Mouse (Mus musculus): Measurements from ENCODE around the gene Sec14l5. TPM values are rescaled to one million over a fixed set of nuclear protein-coding genes. Genes with fewer than 3 reads are reported as not detected.

The Sec14l5 gene
- polyA plus RNA-seq (2014; fragmentation: Illumina TruSeq; extraction: RNeasy Lipid Tissue Mini Kit (QIAGEN cat#74804); ENCODE audit: low read depth, low replicate concordance), result not detected

GRCm38 (mm10) chr16:5147037-5147385 is at the start of gene Sec14l5:
Sec14l5 (plus strand) TSS chr16:5147109.

GRCm38 (mm10) chr16:5132401-5132801 is 14.5 kb upstream of the Sec14l5 start, which contains the start of gene Ppl:
Ppl (minus strand) TSS chr16:5132421.

GRCm38 (mm10) chr16:5203668-5204433 is 56.9 kb downstream of the Sec14l5 start, which contains the start of gene Nagpa:
Nagpa (minus strand) TSS chr16:5204012.

GRCm38 (mm10) chr16:5222140-5222539 is 75.2 kb downstream of the Sec14l5 start, which contains the start of gene AU021092:
AU021092 (minus strand) TSS chr16:5222299.

GRCm38 (mm10) chr16:5233418-5234313 is 86.8 kb downstream of the Sec14l5 start, which contains the start of gene Alg1:
Alg1 (plus strand) TSS chr16:5233621.

Other genes starting within 250 kb of the Sec14l5 start
- gene Nudt16l1, start 208.3 kb upstream of the Sec14l5 start, polyA plus RNA-seq (2014; fragmentation: Illumina TruSeq; extraction: RNeasy Lipid Tissue Mini Kit (QIAGEN cat#74804); ENCODE audit: low read depth, low replicate concordance), result 4.3 TPM
- 6.6 TPM for gene Anks3, start 182.9 kb upstream of the Sec14l5 start, polyA plus RNA-seq (2014; fragmentation: Illumina TruSeq; extraction: RNeasy Lipid Tissue Mini Kit (QIAGEN cat#74804); ENCODE audit: low read depth, low replicate concordance)
- not detected for gene Sept12, start 149.3 kb upstream of the Sec14l5 start, polyA plus RNA-seq (2014; fragmentation: Illumina TruSeq; extraction: RNeasy Lipid Tissue Mini Kit (QIAGEN cat#74804); ENCODE audit: low read depth, low replicate concordance)
- 3.5 TPM for gene Smim22, start 139.8 kb upstream of the Sec14l5 start, polyA plus RNA-seq (2014; fragmentation: Illumina TruSeq; extraction: RNeasy Lipid Tissue Mini Kit (QIAGEN cat#74804); ENCODE audit: low read depth, low replicate concordance)
- gene Rogdi, start 133.6 kb upstream of the Sec14l5 start, polyA plus RNA-seq (2014; fragmentation: Illumina TruSeq; extraction: RNeasy Lipid Tissue Mini Kit (QIAGEN cat#74804); ENCODE audit: low read depth, low replicate concordance), result 0.79 TPM
- 70.1 TPM for gene Glyr1, start 97.2 kb upstream of the Sec14l5 start, polyA plus RNA-seq (2014; fragmentation: Illumina TruSeq; extraction: RNeasy Lipid Tissue Mini Kit (QIAGEN cat#74804); ENCODE audit: low read depth, low replicate concordance)
- 29.0 TPM for gene Ubn1, start 97.1 kb upstream of the Sec14l5 start, polyA plus RNA-seq (2014; fragmentation: Illumina TruSeq; extraction: RNeasy Lipid Tissue Mini Kit (QIAGEN cat#74804); ENCODE audit: low read depth, low replicate concordance)
- 1.9 TPM for gene Ppl, start 14.7 kb upstream of the Sec14l5 start, polyA plus RNA-seq (2014; fragmentation: Illumina TruSeq; extraction: RNeasy Lipid Tissue Mini Kit (QIAGEN cat#74804); ENCODE audit: low read depth, low replicate concordance)
- gene Nagpa, start 56.9 kb downstream of the Sec14l5 start, polyA plus RNA-seq (2014; fragmentation: Illumina TruSeq; extraction: RNeasy Lipid Tissue Mini Kit (QIAGEN cat#74804); ENCODE audit: low read depth, low replicate concordance), result 0.25 TPM
- gene AU021092, start 75.2 kb downstream of the Sec14l5 start, polyA plus RNA-seq (2014; fragmentation: Illumina TruSeq; extraction: RNeasy Lipid Tissue Mini Kit (QIAGEN cat#74804); ENCODE audit: low read depth, low replicate concordance), result not detected
- gene Alg1, start 86.5 kb downstream of the Sec14l5 start, polyA plus RNA-seq (2014; fragmentation: Illumina TruSeq; extraction: RNeasy Lipid Tissue Mini Kit (QIAGEN cat#74804); ENCODE audit: low read depth, low replicate concordance), result 1.6 TPM
- 3.0 TPM for gene Eef2kmt, start 108.9 kb downstream of the Sec14l5 start, polyA plus RNA-seq (2014; fragmentation: Illumina TruSeq; extraction: RNeasy Lipid Tissue Mini Kit (QIAGEN cat#74804); ENCODE audit: low read depth, low replicate concordance)